Mouse (Mus musculus): ENCODE results near the gene Rpl3l. TPM values are rescaled to one million over a fixed set of nuclear protein-coding genes. Genes with fewer than 3 reads are reported as not detected.
A peak's percentile ranks its signal among the peaks of the same experiment; 100 is the strongest.

Rpl3l gene
- total and polyA plus RNA-seq, 2 experiments from 2014 or later = 2.1 to 7.2 TPM

DNA sequence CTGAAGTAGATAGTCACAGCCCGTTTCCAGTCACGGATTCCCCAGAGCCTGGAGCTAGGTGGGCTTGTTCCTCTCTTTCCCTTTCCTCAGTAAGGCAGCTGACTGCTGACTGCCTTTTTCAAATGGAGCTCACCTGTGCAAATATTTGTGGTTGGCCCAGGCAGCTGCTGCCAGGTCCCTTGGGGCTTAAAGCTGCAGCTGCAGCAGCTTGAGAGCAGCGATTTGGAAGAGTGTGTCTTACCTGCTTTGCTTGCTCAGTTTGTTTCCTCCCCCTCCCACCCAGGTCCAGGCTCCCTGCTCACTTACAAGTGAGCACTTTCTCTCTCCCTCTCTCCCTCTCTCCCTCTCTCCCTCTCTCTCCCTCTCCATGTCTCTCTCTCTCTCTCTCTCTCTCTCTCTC is 41.5 kb downstream of the Rpl3l start:
- 52% methylated on average over 3 of the region's 3 CpGs for WGBS
- Histone ChIP-seq H3K4me2 (ENCODE audit: low read depth, low read length) (no peak overlapping the region), H3K9me3 (replicated peaks; ENCODE audit: control insufficient read depth, low read length) (no peaks in the 10 kb centered on the region), H3K36me3 (replicated peaks; ENCODE audit: control insufficient read depth, insufficient read depth, low read length) (no peaks in the 10 kb centered on the region), H3K4me3 (ENCODE audit: low read depth, low read length) (no peak overlapping the region), H3K27me3 (ENCODE audit: control insufficient read depth, insufficient read depth, low read length) (0 out of 2 replicates have a peak, but pooled peaks cover 6% of the 10 kb centered on the region), H3K9ac (replicated peaks; ENCODE audit: low read depth, low read length) (no peak overlapping the region), H3K4me1 (ENCODE audit: control insufficient read depth, insufficient read depth) (no peaks in the 10 kb centered on the region), H3K27ac (ENCODE audit: low read depth) (no peak overlapping the region)
- ATAC-seq (ENCODE audit: insufficient read depth, low read depth) (no peak), DNase-seq (ENCODE audit: low spot score) (no peak)
- TF ChIP-seq EP300 (IDR thresholded peaks at IDR 0.05; ENCODE audit: low read depth) = no peak
- TF ChIP-seq CTCF (IDR thresholded peaks at IDR 0.05; ENCODE audit: low read depth) = no peak

DNA sequence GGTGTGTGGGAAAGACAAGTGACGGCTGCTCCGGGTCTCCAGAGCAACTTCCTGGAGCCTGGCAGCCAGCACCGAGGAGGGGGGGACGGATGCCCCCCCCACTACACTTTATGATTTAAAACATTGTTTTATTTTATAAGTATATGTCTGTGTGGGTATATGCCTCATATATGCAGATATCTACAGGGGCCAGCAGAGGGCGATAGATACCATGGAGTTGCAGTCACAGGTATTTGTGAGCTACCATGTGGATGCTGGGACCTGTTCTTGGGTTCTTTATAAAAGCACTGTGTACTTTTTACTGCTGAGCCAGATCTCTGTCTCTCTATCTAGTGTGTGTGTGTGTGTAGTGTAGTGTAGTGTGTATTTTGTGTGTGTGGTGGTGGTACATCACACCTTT is 45.6 kb downstream of the Rpl3l start:
- no peaks in the 10 kb centered on the region for H3K4me1 ChIP-seq (ENCODE audit: control insufficient read depth, insufficient read depth)
- no peak for DNase-seq (ENCODE audit: low spot score)
- TF ChIP-seq CTCF (IDR thresholded peaks at IDR 0.05; ENCODE audit: low read depth) (0 out of 2 replicates have a peak, but pooled peaks have one; percentile 2), EP300 (IDR thresholded peaks at IDR 0.05; ENCODE audit: low read depth) (no peak)
- WGBS = 77% methylated on average over 5 of the region's 5 CpGs
- no peak overlapping the region for H3K9ac ChIP-seq (replicated peaks; ENCODE audit: low read depth, low read length)
- no peak overlapping the region for H3K27ac ChIP-seq (ENCODE audit: low read depth)
- H3K4me3 ChIP-seq (ENCODE audit: low read depth, low read length) = no peak overlapping the region
- no peaks in the 10 kb centered on the region for H3K36me3 ChIP-seq (replicated peaks; ENCODE audit: control insufficient read depth, insufficient read depth, low read length)
- H3K9me3 ChIP-seq (replicated peaks; ENCODE audit: control insufficient read depth, low read length) = no peaks in the 10 kb centered on the region
- 0 out of 2 replicates have a peak, but pooled peaks cover 6% of the 10 kb centered on the region for H3K27me3 ChIP-seq (ENCODE audit: control insufficient read depth, insufficient read depth, low read length)
- no peak for ATAC-seq (ENCODE audit: insufficient read depth, low read depth)
- H3K4me2 ChIP-seq (ENCODE audit: low read depth, low read length) = no peak overlapping the region

DNA sequence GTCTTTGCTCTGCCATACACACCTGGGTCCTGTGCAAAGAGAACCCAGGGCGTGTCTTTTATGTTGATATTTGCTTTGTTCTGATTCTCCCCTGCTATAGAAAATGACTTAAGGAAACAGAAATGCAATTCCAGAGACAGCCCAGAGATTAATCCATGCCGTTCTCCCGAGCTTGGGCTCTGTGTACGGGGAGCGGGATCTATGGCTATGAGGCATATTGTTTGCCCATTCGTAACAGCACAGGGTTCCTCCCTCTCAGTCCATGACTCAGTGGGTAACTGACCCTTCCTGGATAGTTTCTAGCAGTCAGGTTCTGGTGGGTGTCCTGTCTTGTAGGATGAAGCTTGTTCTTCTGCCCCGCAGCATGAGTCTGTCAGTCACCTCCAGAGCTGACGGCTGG is 47.6 kb downstream of the Rpl3l start:
- TF ChIP-seq EP300 (IDR thresholded peaks at IDR 0.05; ENCODE audit: low read depth) = no peak
- no peak for TF ChIP-seq CTCF (IDR thresholded peaks at IDR 0.05; ENCODE audit: low read depth)
- Histone ChIP-seq H3K4me1 (ENCODE audit: control insufficient read depth, insufficient read depth) (no peaks in the 10 kb centered on the region), H3K4me3 (ENCODE audit: low read depth, low read length) (no peak overlapping the region), H3K9ac (replicated peaks; ENCODE audit: low read depth, low read length) (no peak overlapping the region), H3K27me3 (ENCODE audit: control insufficient read depth, insufficient read depth, low read length) (no peaks in the 10 kb centered on the region), H3K36me3 (replicated peaks; ENCODE audit: control insufficient read depth, insufficient read depth, low read length) (no peaks in the 10 kb centered on the region), H3K9me3 (replicated peaks; ENCODE audit: control insufficient read depth, low read length) (no peaks in the 10 kb centered on the region), H3K4me2 (ENCODE audit: low read depth, low read length) (no peak overlapping the region), H3K27ac (ENCODE audit: low read depth) (no peak overlapping the region)
- DNase-seq (ENCODE audit: low spot score) (no peak), ATAC-seq (ENCODE audit: insufficient read depth, low read depth) (no peak)
- WGBS = 74% methylated on average over 8 of the region's 8 CpGs

DNA sequence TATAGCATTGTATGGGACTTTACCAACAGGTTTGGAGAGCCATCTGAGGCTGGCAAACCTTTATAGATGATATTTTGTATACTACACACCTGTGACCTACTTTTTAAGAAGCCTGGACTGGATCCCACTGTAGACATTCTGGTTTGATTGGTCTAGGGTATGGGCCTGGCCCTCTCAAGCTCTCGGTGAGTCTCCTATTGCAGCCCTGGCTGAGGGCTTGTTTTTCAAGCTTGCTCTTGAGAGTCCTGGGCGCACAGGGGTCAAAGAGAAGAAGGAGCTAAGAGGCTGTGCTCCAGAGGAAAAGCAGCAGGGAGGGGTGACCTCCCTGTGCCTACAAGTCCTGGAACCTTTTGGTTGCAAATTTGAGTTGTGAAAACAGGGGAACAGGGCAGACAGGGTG is 49.5 kb downstream of the Rpl3l start:
- H3K4me1 ChIP-seq (ENCODE audit: control insufficient read depth, insufficient read depth) = no peaks in the 10 kb centered on the region
- no peaks in the 10 kb centered on the region for H3K27me3 ChIP-seq (ENCODE audit: control insufficient read depth, insufficient read depth, low read length)
- no peak overlapping the region for H3K9ac ChIP-seq (replicated peaks; ENCODE audit: low read depth, low read length)
- TF ChIP-seq EP300 (IDR thresholded peaks at IDR 0.05; ENCODE audit: low read depth) = no peak
- TF ChIP-seq CTCF (IDR thresholded peaks at IDR 0.05; ENCODE audit: low read depth) = no peak
- no peaks in the 10 kb centered on the region for H3K36me3 ChIP-seq (replicated peaks; ENCODE audit: control insufficient read depth, insufficient read depth, low read length)
- 54% methylated on average over 2 of the region's 2 CpGs for WGBS
- no peak for ATAC-seq (ENCODE audit: insufficient read depth, low read depth)
- no peak overlapping the region for H3K4me3 ChIP-seq (ENCODE audit: low read depth, low read length)
- no peaks in the 10 kb centered on the region for H3K9me3 ChIP-seq (replicated peaks; ENCODE audit: control insufficient read depth, low read length)
- no peak for DNase-seq (ENCODE audit: low spot score)
- no peak overlapping the region for H3K4me2 ChIP-seq (ENCODE audit: low read depth, low read length)
- H3K27ac ChIP-seq (ENCODE audit: low read depth) = no peak overlapping the region

DNA sequence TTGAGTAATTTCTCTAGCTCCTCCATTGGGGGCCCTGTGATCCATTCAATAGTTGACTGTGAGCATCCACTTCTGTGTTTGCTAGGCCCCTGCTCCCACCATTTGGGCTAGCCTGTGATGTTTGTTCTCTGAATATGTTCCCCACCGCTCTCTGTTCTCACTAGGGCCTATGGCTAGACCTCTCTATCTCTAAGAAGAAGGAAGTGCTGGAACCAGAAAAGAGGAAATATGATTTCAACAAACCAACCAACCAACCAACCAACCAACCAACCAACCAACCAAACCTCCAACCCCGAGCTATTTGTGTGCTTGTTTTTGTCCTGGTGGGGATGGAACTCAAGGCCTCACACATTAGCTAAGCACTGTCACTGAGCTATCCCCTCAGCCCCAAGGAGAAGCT is 53.2 kb downstream of the Rpl3l start:
- 85% methylated on average over 2 of the region's 2 CpGs for WGBS

More for the DNA sequence above, 53.2 kb downstream of the Rpl3l start:
- no peaks in the 10 kb centered on the region for H3K36me3 ChIP-seq (replicated peaks; ENCODE audit: control insufficient read depth, insufficient read depth, low read length)
- H3K9ac ChIP-seq (replicated peaks; ENCODE audit: low read depth, low read length) = no peak overlapping the region
- no peaks in the 10 kb centered on the region for H3K27me3 ChIP-seq (ENCODE audit: control insufficient read depth, insufficient read depth, low read length)
- no peak overlapping the region for H3K27ac ChIP-seq (ENCODE audit: low read depth)
- H3K4me3 ChIP-seq (ENCODE audit: low read depth, low read length) = no peak overlapping the region
- TF ChIP-seq EP300 (IDR thresholded peaks at IDR 0.05; ENCODE audit: low read depth) = no peak
- TF ChIP-seq CTCF (IDR thresholded peaks at IDR 0.05; ENCODE audit: low read depth) = no peak
- H3K4me2 ChIP-seq (ENCODE audit: low read depth, low read length) = no peak overlapping the region
- H3K4me1 ChIP-seq (ENCODE audit: control insufficient read depth, insufficient read depth) = no peaks in the 10 kb centered on the region
- ATAC-seq (ENCODE audit: insufficient read depth, low read depth) (no peak), DNase-seq (ENCODE audit: low spot score) (no peak)
- no peaks in the 10 kb centered on the region for H3K9me3 ChIP-seq (replicated peaks; ENCODE audit: control insufficient read depth, low read length)

Other genes starting within 250 kb of the Rpl3l start
- 12.4 and 44.9 TPM in 2 replicates for gene Mlst8, start 248.7 kb upstream of the Rpl3l start, total RNA-seq (2014; rRNA removed; ENCODE audit: low replicate concordance)
- 10.1 and 11.5 TPM in 2 replicates for gene Mlst8, start 248.7 kb upstream of the Rpl3l start, polyA plus RNA-seq (2015; fragmentation: Nextera tagmentation; extraction: Ambion mirVana)
- gene Caskin1, start 239.2 kb upstream of the Rpl3l start, total RNA-seq (2014; rRNA removed; ENCODE audit: low replicate concordance) = 0.11 TPM in 1 of 2 replicates, not detected in the other
- 0.14 TPM in 2 replicates for gene Caskin1, start 239.2 kb upstream of the Rpl3l start, polyA plus RNA-seq (2015; fragmentation: Nextera tagmentation; extraction: Ambion mirVana)
- gene Traf7, start 199.9 kb upstream of the Rpl3l start, total RNA-seq (2014; rRNA removed; ENCODE audit: low replicate concordance) = 206 and 281 TPM in 2 replicates
- 46.0 and 48.9 TPM in 2 replicates for gene Traf7, start 199.9 kb upstream of the Rpl3l start, polyA plus RNA-seq (2015; fragmentation: Nextera tagmentation; extraction: Ambion mirVana)
- 0.27 TPM in 1 of 2 replicates, not detected in the other for gene Rab26, start 193.6 kb upstream of the Rpl3l start, total RNA-seq (2014; rRNA removed; ENCODE audit: low replicate concordance)
- gene Rab26, start 193.6 kb upstream of the Rpl3l start, polyA plus RNA-seq (2015; fragmentation: Nextera tagmentation; extraction: Ambion mirVana) = 0.46 and 0.54 TPM in 2 replicates
- 44.5 and 57.5 TPM in 2 replicates for gene Pkd1, start 178.0 kb upstream of the Rpl3l start, total RNA-seq (2014; rRNA removed; ENCODE audit: low replicate concordance)
- 7.1 and 9.8 TPM in 2 replicates for gene Pkd1, start 178.0 kb upstream of the Rpl3l start, polyA plus RNA-seq (2015; fragmentation: Nextera tagmentation; extraction: Ambion mirVana)
- 55.4 and 88.7 TPM in 2 replicates for gene Tsc2, start 95.2 kb upstream of the Rpl3l start, total RNA-seq (2014; rRNA removed; ENCODE audit: low replicate concordance)
- 29.2 and 34.4 TPM in 2 replicates for gene Tsc2, start 95.2 kb upstream of the Rpl3l start, polyA plus RNA-seq (2015; fragmentation: Nextera tagmentation; extraction: Ambion mirVana)
- gene Nthl1, start 95.1 kb upstream of the Rpl3l start, total RNA-seq (2014; rRNA removed; ENCODE audit: low replicate concordance) = 3.7 and 10.0 TPM in 2 replicates
- 5.7 and 7.3 TPM in 2 replicates for gene Nthl1, start 95.1 kb upstream of the Rpl3l start, polyA plus RNA-seq (2015; fragmentation: Nextera tagmentation; extraction: Ambion mirVana)
- 87.9 and 118 TPM in 2 replicates for gene Slc9a3r2, start 77.5 kb upstream of the Rpl3l start, total RNA-seq (2014; rRNA removed; ENCODE audit: low replicate concordance)
- gene Slc9a3r2, start 77.5 kb upstream of the Rpl3l start, polyA plus RNA-seq (2015; fragmentation: Nextera tagmentation; extraction: Ambion mirVana) = 61.9 and 68.1 TPM in 2 replicates
- not detected in 2 replicates for gene Npw, start 69.4 kb upstream of the Rpl3l start, total RNA-seq (2014; rRNA removed; ENCODE audit: low replicate concordance)
- gene Npw, start 69.4 kb upstream of the Rpl3l start, polyA plus RNA-seq (2015; fragmentation: Nextera tagmentation; extraction: Ambion mirVana) = not detected in 2 replicates
- 25.4 and 27.5 TPM in 2 replicates for gene Zfp598, start 58.1 kb upstream of the Rpl3l start, total RNA-seq (2014; rRNA removed; ENCODE audit: low replicate concordance)
- gene Zfp598, start 58.1 kb upstream of the Rpl3l start, polyA plus RNA-seq (2015; fragmentation: Nextera tagmentation; extraction: Ambion mirVana) = 7.8 TPM in 2 replicates
- not detected in 2 replicates for gene Syngr3, start 37.9 kb upstream of the Rpl3l start, total RNA-seq (2014; rRNA removed; ENCODE audit: low replicate concordance)
- gene Syngr3, start 37.9 kb upstream of the Rpl3l start, polyA plus RNA-seq (2015; fragmentation: Nextera tagmentation; extraction: Ambion mirVana) = 0.16 and 0.49 TPM in 2 replicates
- 25.1 and 37.3 TPM in 2 replicates for gene Gfer, start 31.7 kb upstream of the Rpl3l start, total RNA-seq (2014; rRNA removed; ENCODE audit: low replicate concordance)
- 31.0 and 31.6 TPM in 2 replicates for gene Gfer, start 31.7 kb upstream of the Rpl3l start, polyA plus RNA-seq (2015; fragmentation: Nextera tagmentation; extraction: Ambion mirVana)
- gene Noxo1, start 31.6 kb upstream of the Rpl3l start, total RNA-seq (2014; rRNA removed; ENCODE audit: low replicate concordance) = 0.50 and 2.2 TPM in 2 replicates
- 0.56 and 0.88 TPM in 2 replicates for gene Noxo1, start 31.6 kb upstream of the Rpl3l start, polyA plus RNA-seq (2015; fragmentation: Nextera tagmentation; extraction: Ambion mirVana)
- 33.9 and 42.2 TPM in 2 replicates for gene Tbl3, start 20.2 kb upstream of the Rpl3l start, total RNA-seq (2014; rRNA removed; ENCODE audit: low replicate concordance)
- 27.2 and 30.1 TPM in 2 replicates for gene Tbl3, start 20.2 kb upstream of the Rpl3l start, polyA plus RNA-seq (2015; fragmentation: Nextera tagmentation; extraction: Ambion mirVana)
- gene Rnf151, start 9.8 kb upstream of the Rpl3l start, total RNA-seq (2014; rRNA removed; ENCODE audit: low replicate concordance) = 6.5 TPM in 1 of 2 replicates, not detected in the other
- gene Rnf151, start 9.8 kb upstream of the Rpl3l start, polyA plus RNA-seq (2015; fragmentation: Nextera tagmentation; extraction: Ambion mirVana) = not detected in 2 replicates
- gene Rps2, start 9.7 kb upstream of the Rpl3l start, total RNA-seq (2014; rRNA removed; ENCODE audit: low replicate concordance) = 2,967 and 2,982 TPM in 2 replicates
- gene Rps2, start 9.7 kb upstream of the Rpl3l start, polyA plus RNA-seq (2015; fragmentation: Nextera tagmentation; extraction: Ambion mirVana) = 722 and 767 TPM in 2 replicates
- gene Ndufb10, start 3.3 kb upstream of the Rpl3l start, total RNA-seq (2014; rRNA removed; ENCODE audit: low replicate concordance) = 434 and 667 TPM in 2 replicates
- gene Ndufb10, start 3.3 kb upstream of the Rpl3l start, polyA plus RNA-seq (2015; fragmentation: Nextera tagmentation; extraction: Ambion mirVana) = 1,293 and 1,354 TPM in 2 replicates
- gene Msrb1, start 8.8 kb downstream of the Rpl3l start, total RNA-seq (2014; rRNA removed; ENCODE audit: low replicate concordance) = 28.5 and 41.1 TPM in 2 replicates
- gene Msrb1, start 8.8 kb downstream of the Rpl3l start, polyA plus RNA-seq (2015; fragmentation: Nextera tagmentation; extraction: Ambion mirVana) = 48.7 and 55.7 TPM in 2 replicates
- gene Hs3st6, start 25.2 kb downstream of the Rpl3l start, total RNA-seq (2014; rRNA removed; ENCODE audit: low replicate concordance) = 0.23 and 3.4 TPM in 2 replicates
- gene Hs3st6, start 25.2 kb downstream of the Rpl3l start, polyA plus RNA-seq (2015; fragmentation: Nextera tagmentation; extraction: Ambion mirVana) = 0.14 TPM in 2 replicates
- not detected in 2 replicates for gene Meiob, start 76.5 kb downstream of the Rpl3l start, total RNA-seq (2014; rRNA removed; ENCODE audit: low replicate concordance)
- 0.10 TPM in 1 of 2 replicates, not detected in the other for gene Meiob, start 76.5 kb downstream of the Rpl3l start, polyA plus RNA-seq (2015; fragmentation: Nextera tagmentation; extraction: Ambion mirVana)
- 79.2 and 129 TPM in 2 replicates for gene Hagh, start 112.3 kb downstream of the Rpl3l start, total RNA-seq (2014; rRNA removed; ENCODE audit: low replicate concordance)
- 114 and 116 TPM in 2 replicates for gene Hagh, start 112.3 kb downstream of the Rpl3l start, polyA plus RNA-seq (2015; fragmentation: Nextera tagmentation; extraction: Ambion mirVana)
- gene Fahd1, start 122.5 kb downstream of the Rpl3l start, total RNA-seq (2014; rRNA removed; ENCODE audit: low replicate concordance) = 37.4 and 60.1 TPM in 2 replicates
- gene Fahd1, start 122.5 kb downstream of the Rpl3l start, polyA plus RNA-seq (2015; fragmentation: Nextera tagmentation; extraction: Ambion mirVana) = 86.4 and 88.6 TPM in 2 replicates
- gene Igfals, start 138.2 kb downstream of the Rpl3l start, total RNA-seq (2014; rRNA removed; ENCODE audit: low replicate concordance) = 1.7 TPM in 2 replicates
- gene Igfals, start 138.2 kb downstream of the Rpl3l start, polyA plus RNA-seq (2015; fragmentation: Nextera tagmentation; extraction: Ambion mirVana) = 0.44 and 0.53 TPM in 2 replicates
- gene Nubp2, start 158.5 kb downstream of the Rpl3l start, total RNA-seq (2014; rRNA removed; ENCODE audit: low replicate concordance) = 36.6 and 44.9 TPM in 2 replicates
- 29.8 and 31.3 TPM in 2 replicates for gene Nubp2, start 158.5 kb downstream of the Rpl3l start, polyA plus RNA-seq (2015; fragmentation: Nextera tagmentation; extraction: Ambion mirVana)
- gene Spsb3, start 158.8 kb downstream of the Rpl3l start, total RNA-seq (2014; rRNA removed; ENCODE audit: low replicate concordance) = 53.2 and 74.6 TPM in 2 replicates
- 35.8 and 40.2 TPM in 2 replicates for gene Spsb3, start 158.8 kb downstream of the Rpl3l start, polyA plus RNA-seq (2015; fragmentation: Nextera tagmentation; extraction: Ambion mirVana)
- 23.6 and 28.2 TPM in 2 replicates for gene Eme2, start 167.3 kb downstream of the Rpl3l start, total RNA-seq (2014; rRNA removed; ENCODE audit: low replicate concordance)
- gene Eme2, start 167.3 kb downstream of the Rpl3l start, polyA plus RNA-seq (2015; fragmentation: Nextera tagmentation; extraction: Ambion mirVana) = 14.8 and 15.5 TPM in 2 replicates
- gene Mrps34, start 167.3 kb downstream of the Rpl3l start, total RNA-seq (2014; rRNA removed; ENCODE audit: low replicate concordance) = 64.0 and 76.7 TPM in 2 replicates
- gene Mrps34, start 167.3 kb downstream of the Rpl3l start, polyA plus RNA-seq (2015; fragmentation: Nextera tagmentation; extraction: Ambion mirVana) = 135 and 147 TPM in 2 replicates
- 58.4 and 60.4 TPM in 2 replicates for gene Nme3, start 168.7 kb downstream of the Rpl3l start, total RNA-seq (2014; rRNA removed; ENCODE audit: low replicate concordance)
- 40.8 and 41.1 TPM in 2 replicates for gene Nme3, start 168.7 kb downstream of the Rpl3l start, polyA plus RNA-seq (2015; fragmentation: Nextera tagmentation; extraction: Ambion mirVana)
- gene Mapk8ip3, start 209.2 kb downstream of the Rpl3l start, total RNA-seq (2014; rRNA removed; ENCODE audit: low replicate concordance) = 57.8 and 65.1 TPM in 2 replicates
- gene Mapk8ip3, start 209.2 kb downstream of the Rpl3l start, polyA plus RNA-seq (2015; fragmentation: Nextera tagmentation; extraction: Ambion mirVana) = 13.1 and 13.3 TPM in 2 replicates
- 22.4 and 46.5 TPM in 2 replicates for gene Jpt2, start 232.9 kb downstream of the Rpl3l start, total RNA-seq (2014; rRNA removed; ENCODE audit: low replicate concordance)
- gene Jpt2, start 232.9 kb downstream of the Rpl3l start, polyA plus RNA-seq (2015; fragmentation: Nextera tagmentation; extraction: Ambion mirVana) = 21.2 and 24.4 TPM in 2 replicates